Mouse (Mus musculus): ENCODE data around the gene Kdm5b.
A peak's percentile ranks its signal among the peaks of the same experiment; 100 is the strongest.

GRCm38 (mm10) chr1:134555871-134556670 lies 3.9 kb upstream of the Kdm5b start:
- TF ChIP-seq CTCF (IDR thresholded peaks at IDR 0.05; ENCODE audit: low read depth), result 0 out of 2 replicates have a peak, but pooled peaks have one; percentile 8
- no peak for TF ChIP-seq EP300 (IDR thresholded peaks at IDR 0.05; ENCODE audit: low read depth)

Data from liver, postnatal 0 days (tissue).